Comparison of ENCODE assay signal across 8 mouse cellular contexts in the genomic region with DNA sequence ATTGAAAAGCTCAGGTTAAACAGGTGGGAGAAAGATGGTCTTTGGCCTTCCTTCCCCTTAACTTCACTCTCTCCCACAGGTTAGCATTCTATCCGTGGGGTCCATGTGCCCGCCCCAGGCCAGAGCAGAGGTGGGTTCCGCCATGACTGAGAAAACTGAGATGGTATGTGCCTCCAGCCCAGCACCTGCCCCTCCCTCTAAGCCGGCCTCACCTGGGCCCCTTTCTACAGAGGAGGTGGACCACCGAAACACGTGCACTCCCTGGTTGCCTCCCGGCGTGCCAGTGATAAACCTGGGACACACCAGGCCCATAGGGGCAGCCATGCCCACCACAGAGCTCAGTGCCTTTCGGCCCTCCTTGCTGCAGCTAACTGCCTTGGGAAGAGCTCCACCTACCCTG. TPM values are rescaled to one million over a fixed set of nuclear protein-coding genes. Genes with fewer than 3 reads are reported as not detected.
DNase-seq lines count a peak whose midpoint lies in the region; ATAC-seq and TF ChIP-seq lines count a peak whose summit lies in the region.

No protein-coding gene starts in this region.

- TF ChIP-seq EP300 in MEL (IDR thresholded peaks at IDR 0.05; ENCODE audit: low read depth in 1 of 2, low read length in 2 of 2), result no peak
- no peak for TF ChIP-seq EP300 in liver, embryonic 14.5 days (IDR thresholded peaks at IDR 0.05; ENCODE audit: low read depth)

- peak overlapping the region; percentile 87 for H3K9ac ChIP-seq in heart, embryonic 13.5 days
- H3K9ac ChIP-seq in MEL (ENCODE audit: control insufficient read depth, low read depth, low read length, poor library complexity, severe bottlenecking), result peak overlapping the region; percentile 98
- H3K9ac ChIP-seq in heart, embryonic 15.5 days, result peak overlapping the region; percentile 30
- peak overlapping the region; percentile 100 for H3K9ac ChIP-seq in liver, embryonic 14.5 days (replicated peaks)

- H3K9me3 ChIP-seq in heart, embryonic 13.5 days, result no peaks in the 10 kb centered on the region
- H3K9me3 ChIP-seq in MEL (replicated peaks; ENCODE audit: insufficient read depth, low read length), result no peaks in the 10 kb centered on the region
- H3K9me3 ChIP-seq in heart, embryonic 15.5 days (replicated peaks), result no peaks in the 10 kb centered on the region
- H3K9me3 ChIP-seq in liver, embryonic 14.5 days (ENCODE audit: control insufficient read depth, low read length), result no peaks in the 10 kb centered on the region

- H3K27ac ChIP-seq in heart, embryonic 13.5 days (replicated peaks), result peak overlapping the region; percentile 93
- H3K27ac ChIP-seq in MEL (ENCODE audit: control insufficient read depth, low read depth, low read length), result peak overlapping the region; percentile 98
- H3K27ac ChIP-seq in heart, embryonic 15.5 days, result peak overlapping the region; percentile 77
- H3K27ac ChIP-seq in liver, embryonic 14.5 days, result peak overlapping the region; percentile 98

- TF ChIP-seq CTCF in MEL (IDR thresholded peaks at IDR 0.05 in 2 of 3, conservative IDR thresholded peaks at IDR 0.05 in 1 of 3; ENCODE audit: control insufficient read depth in 1 of 3, insufficient read depth in 1 of 3, low read depth in 2 of 3, low read length in 3 of 3, poor library complexity in 1 of 3, severe bottlenecking in 1 of 3), result no peak
- TF ChIP-seq CTCF in liver, embryonic 14.5 days (IDR thresholded peaks at IDR 0.05; ENCODE audit: low read depth), result no peak

- TF ChIP-seq RAD21 in MEL (IDR thresholded peaks at IDR 0.05; ENCODE audit: low read depth, low read length), result no peak

- peaks cover 83% of the 10 kb centered on the region for H3K4me1 ChIP-seq in heart, embryonic 13.5 days
- H3K4me1 ChIP-seq in MEL (ENCODE audit: control insufficient read depth in 1 of 2, insufficient read depth in 2 of 2, low read length in 2 of 2), result peaks cover 6 to 24% of the 10 kb centered on the region in 2 experiments
- peaks cover 62% of the 10 kb centered on the region for H3K4me1 ChIP-seq in heart, embryonic 15.5 days (replicated peaks)
- peaks cover 34 to 45% of the 10 kb centered on the region in 2 experiments for H3K4me1 ChIP-seq in liver, embryonic 14.5 days (replicated peaks; ENCODE audit: control insufficient read depth in 2 of 2, insufficient read depth in 2 of 2, low read length in 1 of 2)

- H3K36me3 ChIP-seq in heart, embryonic 13.5 days, result peaks cover 30% of the 10 kb centered on the region
- H3K36me3 ChIP-seq in MEL (ENCODE audit: control insufficient read depth in 1 of 2, insufficient read depth in 2 of 2, low read length in 2 of 2), result peaks cover 0 to 15% of the 10 kb centered on the region in 2 experiments; a peak in 2 of 4 replicates
- H3K36me3 ChIP-seq in heart, embryonic 15.5 days, result peaks cover 10% of the 10 kb centered on the region
- peaks cover 28% of the 10 kb centered on the region for H3K36me3 ChIP-seq in liver, embryonic 14.5 days (replicated peaks; ENCODE audit: control insufficient read depth, insufficient read depth, low read depth)

- peak overlapping the region; percentile 57 for H3K4me3 ChIP-seq in heart, embryonic 13.5 days
- H3K4me3 ChIP-seq in MEL (ENCODE audit: control insufficient read depth in 1 of 2, insufficient read depth in 1 of 2, low read depth in 2 of 2, low read length in 2 of 2), result peak overlapping the region; percentile 83 to 98
- peak overlapping the region; percentile 40 for H3K4me3 ChIP-seq in heart, embryonic 15.5 days
- H3K4me3 ChIP-seq in liver, embryonic 14.5 days (ENCODE audit: insufficient read depth in 1 of 2, low read depth in 2 of 2, low read length in 2 of 2), result peak overlapping the region; percentile 88 to 98

- 0 out of 4 replicates have a peak, but pooled peaks of 1 of the 2 experiments have one; percentile 29 for TF ChIP-seq POLR2A in MEL (IDR thresholded peaks at IDR 0.05; ENCODE audit: control insufficient read depth in 1 of 2, insufficient read depth in 1 of 2, low read depth in 1 of 2, low read length in 2 of 2, poor library complexity in 1 of 2)

- intact Hi-C loops in heart, postnatal 36 days (cut with DNase I), result no loop called here

- 62% methylated on average over 9 of the region's 9 CpGs for WGBS in heart, embryonic 13.5 days
- 73% methylated on average over 9 of the region's 9 CpGs for WGBS in heart, embryonic 15.5 days
- 10% methylated on average over 9 of the region's 9 CpGs for WGBS in liver, embryonic 14.5 days (ENCODE audit: insufficient replicate concordance)

- H3K79me2 ChIP-seq in MEL (ENCODE audit: control insufficient read depth, insufficient read depth, low read length, poor library complexity), result peaks cover 32% of the 10 kb centered on the region

- H3K27me3 ChIP-seq in heart, embryonic 13.5 days (replicated peaks), result peaks cover 55% of the 10 kb centered on the region
- H3K27me3 ChIP-seq in MEL (ENCODE audit: control insufficient read depth in 1 of 2, insufficient read depth in 2 of 2, low read length in 2 of 2), result no peaks in the 10 kb centered on the region
- H3K27me3 ChIP-seq in heart, embryonic 15.5 days, result peaks cover 47% of the 10 kb centered on the region
- peaks cover 10% of the 10 kb centered on the region for H3K27me3 ChIP-seq in liver, embryonic 14.5 days (ENCODE audit: control insufficient read depth, insufficient read depth, low read length)

- peak overlapping the region; percentile 74 for H3K4me2 ChIP-seq in heart, embryonic 13.5 days
- H3K4me2 ChIP-seq in heart, embryonic 15.5 days, result peak overlapping the region; percentile 62
- peak overlapping the region; percentile 90 for H3K4me2 ChIP-seq in liver, embryonic 14.5 days (ENCODE audit: low read depth)

- no peak for ATAC-seq in heart, embryonic 13.5 days (ENCODE audit: extremely low read depth, insufficient number of reproducible peaks, low FRiP score, low TSS enrichment)
- ATAC-seq in heart, embryonic 15.5 days (replicated peaks; ENCODE audit: insufficient number of reproducible peaks, insufficient read depth, low FRiP score, low read depth), result no peak
- ATAC-seq in liver, embryonic 14.5 days (ENCODE audit: insufficient read depth), result no peak

- DNase-seq in heart, postnatal 36 days, result no peak
- peak; percentile 52 for DNase-seq in MEL (ENCODE audit: low read depth, low spot score)
- no peak for DNase-seq in liver, embryonic 14.5 days (ENCODE audit: low read depth in 3 of 3, low spot score in 3 of 3)
- DNase-seq in adrenal gland, postnatal 14 days, result no peak
- no peak for DNase-seq in cerebellum, adult 18-20 months
- DNase-seq in frontal cortex, postnatal 25 days (ENCODE audit: low spot score in 2 of 2), result no peak

RNA-seq across cellular contexts. Expression of gene Lyl1, which starts 1.3 kb away (rescaled TPM):
- 15.4 and 17.1 TPM in 2 replicates for polyA plus RNA-seq in heart, embryonic 13.5 days (2015; fragmentation: Nextera tagmentation; extraction: Ambion mirVana)
- total RNA-seq in heart, postnatal 36 days (2021), result 1 to 10 TPM; 5.4 to 5.7 TPM
- 75.5 and 88.7 TPM in 2 replicates for total RNA-seq in MEL (2012; rRNA removed)
- 100 to 1,000 TPM; 136 to 149 TPM for polyA plus RNA-seq in MEL (2012; ENCODE audit: insufficient read depth in 1 of 2, insufficient read length in 2 of 2, low read depth in 1 of 2, low replicate concordance in 2 of 2, missing spikeins in 1 of 2)
- polyA plus RNA-seq in heart, embryonic 15.5 days (2015; fragmentation: Nextera tagmentation; extraction: Ambion mirVana), result 9.2 and 13.2 TPM in 2 replicates
- 45.4 and 46.2 TPM in 2 replicates for polyA plus RNA-seq in liver, embryonic 14.5 days (2012; rRNA removed)
- 55.6 and 57.7 TPM in 2 replicates for polyA plus RNA-seq in liver, embryonic 14.5 days (2014; fragmentation: Nextera tagmentation; extraction: Ambion mirVana)
- 4.2 and 9.4 TPM in 2 replicates for total RNA-seq in adrenal gland, postnatal 14 days (2021)

RNA-seq across cellular contexts. Expression of gene Nacc1, which starts 14.9 kb away (rescaled TPM):
- 15.1 and 15.7 TPM in 2 replicates for polyA plus RNA-seq in heart, embryonic 13.5 days (2015; fragmentation: Nextera tagmentation; extraction: Ambion mirVana)
- 10 to 100 TPM; 27.3 to 30.1 TPM for total RNA-seq in heart, postnatal 36 days (2021)
- total RNA-seq in MEL (2012; rRNA removed), result 42.5 and 45.3 TPM in 2 replicates
- 100 to 1,000 TPM in 1 of 2 experiments, not detected in 1; 106 TPM for polyA plus RNA-seq in MEL (2012; ENCODE audit: insufficient read depth in 1 of 2, insufficient read length in 2 of 2, low read depth in 1 of 2, low replicate concordance in 2 of 2, missing spikeins in 1 of 2)
- 10.7 and 14.6 TPM in 2 replicates for polyA plus RNA-seq in heart, embryonic 15.5 days (2015; fragmentation: Nextera tagmentation; extraction: Ambion mirVana)
- polyA plus RNA-seq in liver, embryonic 14.5 days (2012; rRNA removed), result 19.0 and 21.2 TPM in 2 replicates
- 6.3 and 7.6 TPM in 2 replicates for polyA plus RNA-seq in liver, embryonic 14.5 days (2014; fragmentation: Nextera tagmentation; extraction: Ambion mirVana)
- 68.3 and 68.8 TPM in 2 replicates for total RNA-seq in adrenal gland, postnatal 14 days (2021)

RNA-seq across cellular contexts. Expression of gene Trmt1, which starts 16.5 kb away (rescaled TPM):
- polyA plus RNA-seq in heart, embryonic 13.5 days (2015; fragmentation: Nextera tagmentation; extraction: Ambion mirVana), result 47.6 and 51.6 TPM in 2 replicates
- 10 to 100 TPM; 36.1 to 39.2 TPM for total RNA-seq in heart, postnatal 36 days (2021)
- total RNA-seq in MEL (2012; rRNA removed), result 154 and 183 TPM in 2 replicates
- 100 to 1,000 TPM in 1 of 2 experiments, not detected in 1; 221 TPM for polyA plus RNA-seq in MEL (2012; ENCODE audit: insufficient read depth in 1 of 2, insufficient read length in 2 of 2, low read depth in 1 of 2, low replicate concordance in 2 of 2, missing spikeins in 1 of 2)
- 40.6 and 47.4 TPM in 2 replicates for polyA plus RNA-seq in heart, embryonic 15.5 days (2015; fragmentation: Nextera tagmentation; extraction: Ambion mirVana)
- 37.5 and 37.6 TPM in 2 replicates for polyA plus RNA-seq in liver, embryonic 14.5 days (2012; rRNA removed)
- polyA plus RNA-seq in liver, embryonic 14.5 days (2014; fragmentation: Nextera tagmentation; extraction: Ambion mirVana), result 27.4 and 34.1 TPM in 2 replicates
- 62.2 and 67.9 TPM in 2 replicates for total RNA-seq in adrenal gland, postnatal 14 days (2021)

RNA-seq across cellular contexts. Expression of gene G430095P16Rik, which starts 20.2 kb away (rescaled TPM):
- polyA plus RNA-seq in heart, embryonic 13.5 days (2015; fragmentation: Nextera tagmentation; extraction: Ambion mirVana), result 7.8 and 8.9 TPM in 2 replicates
- total RNA-seq in heart, postnatal 36 days (2021), result under 1 TPM in 1 of 2 experiments, not detected in 1; 0.44 TPM
- 5.6 and 7.9 TPM in 2 replicates for total RNA-seq in MEL (2012; rRNA removed)
- polyA plus RNA-seq in MEL (2012; ENCODE audit: insufficient read depth in 1 of 2, insufficient read length in 2 of 2, low read depth in 1 of 2, low replicate concordance in 2 of 2, missing spikeins in 1 of 2), result 10 to 100 TPM in 1 of 2 experiments, not detected in 1; 17.1 TPM
- 4.5 TPM in 2 replicates for polyA plus RNA-seq in heart, embryonic 15.5 days (2015; fragmentation: Nextera tagmentation; extraction: Ambion mirVana)
- polyA plus RNA-seq in liver, embryonic 14.5 days (2012; rRNA removed), result 10.9 and 11.9 TPM in 2 replicates
- polyA plus RNA-seq in liver, embryonic 14.5 days (2014; fragmentation: Nextera tagmentation; extraction: Ambion mirVana), result 8.3 and 10.3 TPM in 2 replicates
- 0.52 and 0.90 TPM in 2 replicates for total RNA-seq in adrenal gland, postnatal 14 days (2021)

RNA-seq across cellular contexts. Expression of gene Ier2, which starts 39.9 kb away (rescaled TPM):
- polyA plus RNA-seq in heart, embryonic 13.5 days (2015; fragmentation: Nextera tagmentation; extraction: Ambion mirVana), result 43.0 and 44.8 TPM in 2 replicates
- 10 to 100 TPM; 12.6 to 16.5 TPM for total RNA-seq in heart, postnatal 36 days (2021)
- total RNA-seq in MEL (2012; rRNA removed), result 22.5 and 24.4 TPM in 2 replicates
- 100 to 1,000 TPM in 1 of 2 experiments, 10 to 100 TPM in 1; 37.7 to 258 TPM for polyA plus RNA-seq in MEL (2012; ENCODE audit: insufficient read depth in 1 of 2, insufficient read length in 2 of 2, low read depth in 1 of 2, low replicate concordance in 2 of 2, missing spikeins in 1 of 2)
- polyA plus RNA-seq in heart, embryonic 15.5 days (2015; fragmentation: Nextera tagmentation; extraction: Ambion mirVana), result 34.9 and 50.5 TPM in 2 replicates
- polyA plus RNA-seq in liver, embryonic 14.5 days (2012; rRNA removed), result 6.2 and 8.4 TPM in 2 replicates
- polyA plus RNA-seq in liver, embryonic 14.5 days (2014; fragmentation: Nextera tagmentation; extraction: Ambion mirVana), result 12.6 and 15.0 TPM in 2 replicates
- total RNA-seq in adrenal gland, postnatal 14 days (2021), result 45.5 and 55.7 TPM in 2 replicates

Comparison
In these comparisons a context has a peak if more than half of its experiments do, and no peak if none do; other contexts are left out.
1. H3K4me3 ChIP-seq: peak in every context shown above with its lines; median percentile 93 in liver, embryonic 14.5 days; 90 in MEL; 57 in heart, embryonic 13.5 days; 40 in heart, embryonic 15.5 days.
2. H3K9ac ChIP-seq: peak in every context shown above with its lines; median percentile 100 in liver, embryonic 14.5 days; 98 in MEL; 87 in heart, embryonic 13.5 days; 30 in heart, embryonic 15.5 days.